Mouse (Mus musculus): Measurements from ENCODE around the gene Zfp985.

- TF ChIP-seq CTCF (IDR thresholded peaks at IDR 0.05; ENCODE audit: borderline replicate concordance, insufficient read depth, low read length) (no peak), POLR2A (IDR thresholded peaks at IDR 0.05; ENCODE audit: low read depth, low read length) (no peak)
These were observed 34.1 kb upstream of the Zfp985 start for GRCm38 (mm10) chr4:147518981-147519380.
